Mouse (Mus musculus): ENCODE measurements at regions not wholly inside any gene's neighbourhood (a gene's known extent, or its start where the extent isn't known, plus 50 kb on each side); places are given as distances from the start of the nearest gene placed in this dataset.

DNA sequence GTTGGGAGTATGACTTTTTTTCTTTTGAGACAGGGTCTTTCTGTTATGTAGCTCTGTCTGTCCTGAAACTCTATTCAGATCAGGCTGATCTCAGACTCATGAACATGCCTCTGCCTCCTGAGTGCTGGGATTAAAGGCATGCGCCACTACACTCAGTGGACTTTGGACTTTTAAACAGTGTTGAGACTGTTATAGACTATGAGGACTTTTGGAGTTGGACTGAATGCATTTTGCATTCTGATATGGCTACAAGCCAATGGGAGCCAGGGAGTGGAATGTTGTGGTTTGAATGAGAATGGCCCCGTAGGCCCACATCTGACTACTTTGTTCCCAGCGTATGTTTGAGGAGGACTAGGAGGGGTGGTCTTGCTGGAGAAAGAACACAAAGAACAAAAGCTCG lies 165.4 kb downstream of the Sec23ip start:
- ATAC-seq (replicated peaks), result no peak
- Histone ChIP-seq H3K27ac (replicated peaks) (no peak overlapping the region), H3K4me3 (no peak overlapping the region), H3K36me3 (no peaks in the 10 kb centered on the region), H3K4me2 (replicated peaks) (no peak overlapping the region), H3K27me3 (no peaks in the 10 kb centered on the region), H3K9ac (replicated peaks) (no peak overlapping the region), H3K9me3 (no peaks in the 10 kb centered on the region), H3K4me1 (no peaks in the 10 kb centered on the region)
- 70% methylated on average over 4 of the region's 4 CpGs for whole genome bisulfite sequencing

DNA sequence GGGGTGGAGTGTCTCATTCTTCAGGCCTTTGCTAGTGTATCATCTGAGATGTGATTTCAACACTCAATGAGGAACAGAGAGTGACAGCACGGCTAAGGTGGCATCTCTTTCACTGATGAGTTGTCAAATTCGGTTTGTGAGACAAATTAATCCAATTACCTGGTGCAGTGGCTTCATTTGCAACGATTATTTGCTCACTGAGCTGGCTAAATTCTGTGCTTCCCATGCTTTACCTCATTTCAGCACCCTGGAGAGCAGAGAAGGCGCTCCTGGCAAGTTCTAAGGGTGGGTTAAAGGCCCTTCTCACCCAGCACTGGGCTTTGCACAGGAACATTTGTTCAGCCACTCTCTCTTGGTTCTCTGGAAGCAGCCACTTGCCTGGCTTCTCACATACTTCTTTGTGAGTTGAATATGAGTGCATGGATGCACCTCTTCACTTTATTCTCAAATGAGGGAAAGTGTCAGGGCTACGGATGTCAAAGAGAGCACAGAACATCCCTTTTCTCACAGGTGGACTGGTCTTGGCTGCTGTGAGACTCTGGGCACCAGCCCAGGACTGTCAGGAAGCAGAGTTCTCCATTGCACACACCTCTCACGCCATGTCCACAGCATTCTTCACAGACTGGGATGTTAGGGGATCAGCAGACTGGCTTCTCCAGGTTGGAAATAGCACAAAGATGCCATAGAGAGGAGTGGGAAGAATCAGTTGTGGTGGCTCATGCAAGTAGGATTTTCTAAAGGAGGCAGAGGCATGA lies 193.4 kb downstream of the Sec23ip start:
- Histone ChIP-seq H3K9ac (replicated peaks) (no peak overlapping the region), H3K9me3 (no peaks in the 10 kb centered on the region), H3K27ac (replicated peaks) (no peak overlapping the region), H3K27me3 (no peaks in the 10 kb centered on the region), H3K4me3 (no peak overlapping the region), H3K4me1 (no peaks in the 10 kb centered on the region), H3K36me3 (no peaks in the 10 kb centered on the region), H3K4me2 (replicated peaks) (no peak overlapping the region)
- 34% methylated on average over 6 of the region's 6 CpGs for WGBS
- ATAC-seq (replicated peaks), result no peak

DNA sequence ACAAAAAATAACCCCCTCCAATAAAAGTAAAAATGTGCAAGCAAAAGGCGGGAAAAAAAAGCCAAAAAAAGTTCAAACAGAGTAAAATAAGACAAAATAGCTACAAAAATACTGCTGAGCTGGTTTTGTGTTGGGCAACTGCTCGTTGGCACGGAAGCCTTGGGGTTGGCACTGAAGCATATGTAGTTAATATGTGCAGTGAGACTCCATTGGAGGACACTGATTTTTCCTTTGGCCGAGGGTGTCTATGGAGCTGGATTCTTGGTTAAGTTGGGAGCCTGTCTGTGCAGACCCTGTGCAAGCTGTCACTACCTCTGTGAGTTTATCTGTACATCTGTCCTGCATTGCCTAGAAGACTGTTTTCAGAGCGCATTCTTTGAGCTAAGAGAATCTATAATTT lies 215.8 kb downstream of the Sec23ip start:
- no peak overlapping the region for H3K9ac ChIP-seq (replicated peaks)
- ATAC-seq (replicated peaks), result no peak
- H3K27ac ChIP-seq (replicated peaks), result no peak overlapping the region
- H3K27me3 ChIP-seq, result no peaks in the 10 kb centered on the region
- H3K4me2 ChIP-seq (replicated peaks), result no peak overlapping the region
- peaks cover 4% of the 10 kb centered on the region; the same call in 1 of the 2 replicates for H3K4me1 ChIP-seq
- 74% methylated on average over 5 of the region's 5 CpGs for WGBS
- no peak overlapping the region for H3K4me3 ChIP-seq
- no peaks in the 10 kb centered on the region for H3K36me3 ChIP-seq
- H3K9me3 ChIP-seq, result no peaks in the 10 kb centered on the region

DNA sequence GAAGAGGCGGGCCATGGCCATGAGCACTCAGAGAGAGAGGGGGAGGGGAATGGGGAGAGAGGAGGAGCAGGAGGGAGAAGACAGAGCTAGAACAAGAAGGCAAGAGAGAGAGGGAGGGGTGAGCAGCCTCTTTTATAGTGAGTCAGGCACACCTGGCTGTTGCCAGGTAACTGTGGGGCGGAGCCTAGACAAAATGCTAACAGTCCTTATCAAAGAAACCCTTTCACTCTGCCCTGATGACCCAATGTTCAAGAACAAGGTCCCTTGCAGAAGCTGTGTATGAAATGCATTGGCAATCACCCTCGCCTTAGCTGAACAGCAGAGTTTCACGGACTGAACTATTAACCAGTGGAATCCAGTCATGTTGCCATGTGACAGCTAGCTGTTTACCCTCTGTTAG lies 235.2 kb downstream of the Sec23ip start:
- no peak for ATAC-seq (replicated peaks)
- no peaks in the 10 kb centered on the region for H3K27me3 ChIP-seq
- 75% methylated on average over 4 of the region's 4 CpGs for WGBS

DNA sequence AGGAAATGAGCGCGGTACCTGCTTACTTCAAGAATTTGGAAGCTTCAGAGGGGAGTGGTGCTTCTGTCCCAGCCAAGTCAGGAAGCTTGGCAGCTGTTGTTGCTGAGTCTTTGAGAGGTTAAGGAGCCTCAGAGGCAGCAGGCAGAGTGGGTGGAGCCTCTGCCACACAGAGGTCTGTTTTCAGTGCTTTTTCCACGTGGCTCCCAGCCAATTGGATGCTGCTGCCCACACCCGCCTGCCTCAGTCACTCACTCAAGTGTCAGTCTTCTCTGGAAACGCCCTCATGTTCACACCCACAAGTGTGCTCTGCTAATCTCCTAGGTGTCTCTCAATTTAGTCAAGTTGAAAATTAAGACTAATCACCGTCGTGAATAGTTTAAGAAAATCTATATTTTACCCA lies 236.1 kb downstream of the Sec23ip start:
- Histone ChIP-seq H3K27ac (replicated peaks) (no peak overlapping the region), H3K9me3 (no peaks in the 10 kb centered on the region), H3K36me3 (no peaks in the 10 kb centered on the region), H3K9ac (replicated peaks) (no peak overlapping the region), H3K4me1 (no peaks in the 10 kb centered on the region), H3K4me2 (replicated peaks) (no peak overlapping the region), H3K4me3 (no peak overlapping the region), H3K27me3 (no peaks in the 10 kb centered on the region)
- 33% methylated on average over 7 of the region's 7 CpGs for WGBS
- ATAC-seq (replicated peaks), result no peak

More for the DNA sequence above, 235.2 kb downstream of the Sec23ip start:
- no peak overlapping the region for H3K4me2 ChIP-seq (replicated peaks)
- no peaks in the 10 kb centered on the region for H3K36me3 ChIP-seq
- H3K9me3 ChIP-seq, result no peaks in the 10 kb centered on the region
- H3K4me1 ChIP-seq, result no peaks in the 10 kb centered on the region
- no peak overlapping the region for H3K4me3 ChIP-seq
- no peak overlapping the region for H3K9ac ChIP-seq (replicated peaks)
- no peak overlapping the region for H3K27ac ChIP-seq (replicated peaks)

DNA sequence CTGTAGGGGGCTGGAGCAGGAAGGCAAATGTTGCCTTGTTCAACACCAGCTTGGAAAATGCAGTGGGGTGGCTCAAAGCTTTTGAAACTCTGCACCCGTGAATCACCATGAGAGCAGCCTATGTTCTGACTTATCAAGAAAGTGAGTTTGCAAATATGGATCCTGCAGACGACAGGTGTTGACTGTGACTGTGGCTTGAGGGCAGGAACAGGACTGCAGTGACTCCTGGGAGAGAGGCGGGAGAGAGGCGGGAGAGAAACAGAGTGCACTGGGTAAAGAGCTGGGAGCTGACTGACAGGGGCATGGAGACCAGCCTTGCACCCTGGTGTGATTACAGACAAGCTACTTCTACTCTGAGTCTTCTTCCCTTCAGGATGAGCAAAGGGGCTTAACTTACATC lies 254.0 kb downstream of the Sec23ip start:
- Histone ChIP-seq H3K4me3 (no peak overlapping the region), H3K9ac (replicated peaks) (no peak overlapping the region), H3K9me3 (no peaks in the 10 kb centered on the region), H3K4me1 (no peaks in the 10 kb centered on the region), H3K36me3 (no peaks in the 10 kb centered on the region), H3K27me3 (no peaks in the 10 kb centered on the region), H3K27ac (replicated peaks) (no peak overlapping the region), H3K4me2 (replicated peaks) (no peak overlapping the region)
- 83% methylated on average over 4 of the region's 4 CpGs for WGBS
- no peak for ATAC-seq (replicated peaks)

DNA sequence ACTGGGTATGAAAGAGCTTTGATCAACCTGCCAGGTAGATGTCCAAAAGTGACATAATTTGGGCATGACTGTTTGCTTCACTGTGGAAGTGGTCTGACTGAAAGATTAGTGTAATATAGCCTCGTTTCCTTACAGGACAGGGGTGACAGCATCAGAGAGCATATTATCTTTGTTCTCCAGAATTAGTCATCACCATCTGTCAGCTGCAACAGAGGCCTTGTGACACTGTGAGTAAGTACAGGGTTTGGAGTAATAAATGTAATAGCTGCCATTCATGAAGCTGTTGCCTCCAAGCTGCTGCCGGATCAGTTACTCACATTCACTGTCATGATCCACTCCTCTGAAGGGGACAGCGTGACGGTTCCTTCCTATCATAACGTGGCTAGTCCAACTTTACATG lies 254.4 kb upstream of the Plpp4 start:
- no peak overlapping the region for H3K4me3 ChIP-seq
- ATAC-seq (replicated peaks), result no peak
- no peaks in the 10 kb centered on the region for H3K4me1 ChIP-seq
- H3K4me2 ChIP-seq (replicated peaks), result no peak overlapping the region
- H3K9me3 ChIP-seq, result no peaks in the 10 kb centered on the region
- 75% methylated on average over 5 of the region's 5 CpGs for WGBS
- no peak overlapping the region for H3K27ac ChIP-seq (replicated peaks)
- no peaks in the 10 kb centered on the region for H3K27me3 ChIP-seq
- no peak overlapping the region for H3K9ac ChIP-seq (replicated peaks)
- H3K36me3 ChIP-seq, result no peaks in the 10 kb centered on the region

DNA sequence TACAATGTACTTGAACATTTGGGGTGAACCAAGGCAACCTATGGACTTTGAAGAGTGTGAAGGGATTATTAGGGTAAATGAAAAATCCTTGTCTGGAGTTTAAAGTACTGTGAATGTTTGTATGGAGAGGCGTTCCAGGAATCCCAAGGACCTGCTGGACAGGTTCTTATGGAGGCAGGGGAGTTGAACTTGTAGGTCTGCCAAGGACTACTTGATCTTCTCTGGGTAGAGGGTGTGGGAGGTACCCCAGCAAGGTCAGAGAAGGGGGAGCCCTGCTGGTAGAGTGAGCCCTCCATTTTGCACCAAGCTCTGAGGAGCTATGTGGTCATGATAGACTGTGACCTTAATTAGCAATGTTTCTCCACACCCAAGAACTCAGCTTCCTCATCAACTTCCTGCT lies 253.7 kb upstream of the Plpp4 start:
- Histone ChIP-seq H3K9ac (replicated peaks) (no peak overlapping the region), H3K27me3 (no peaks in the 10 kb centered on the region), H3K27ac (replicated peaks) (no peak overlapping the region), H3K4me2 (replicated peaks) (no peak overlapping the region), H3K36me3 (no peaks in the 10 kb centered on the region), H3K4me3 (no peak overlapping the region), H3K9me3 (no peaks in the 10 kb centered on the region), H3K4me1 (no peaks in the 10 kb centered on the region)
- no peak for ATAC-seq (replicated peaks)
- WGBS, result 79% methylated on average over 1 of the region's 1 CpGs

DNA sequence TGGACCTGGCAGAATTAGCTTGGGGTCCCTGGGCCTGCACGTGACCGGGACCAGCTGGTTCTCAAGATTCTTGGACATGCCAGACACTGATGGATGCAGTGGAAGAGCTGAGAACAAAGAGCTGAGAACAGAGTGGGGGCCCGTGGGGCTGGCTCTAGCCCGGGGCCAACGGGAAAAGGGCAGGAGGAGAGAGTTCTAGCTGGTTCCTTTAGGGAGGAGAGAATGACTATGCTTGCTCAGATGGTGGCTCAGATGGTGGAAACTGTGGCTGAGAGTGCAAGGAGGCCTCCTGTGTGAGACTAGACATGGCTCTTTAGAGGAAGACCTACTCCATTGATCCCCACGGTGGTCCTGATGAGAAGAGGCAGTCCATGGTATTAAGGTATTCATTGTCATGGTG lies 240.5 kb upstream of the Plpp4 start:
- Histone ChIP-seq H3K4me1 (no peaks in the 10 kb centered on the region), H3K4me3 (no peak overlapping the region), H3K9me3 (no peaks in the 10 kb centered on the region), H3K27me3 (no peaks in the 10 kb centered on the region), H3K9ac (replicated peaks) (no peak overlapping the region), H3K36me3 (no peaks in the 10 kb centered on the region), H3K27ac (replicated peaks) (no peak overlapping the region), H3K4me2 (replicated peaks) (no peak overlapping the region)
- ATAC-seq (replicated peaks), result no peak
- WGBS, result 83% methylated on average over 6 of the region's 6 CpGs

DNA sequence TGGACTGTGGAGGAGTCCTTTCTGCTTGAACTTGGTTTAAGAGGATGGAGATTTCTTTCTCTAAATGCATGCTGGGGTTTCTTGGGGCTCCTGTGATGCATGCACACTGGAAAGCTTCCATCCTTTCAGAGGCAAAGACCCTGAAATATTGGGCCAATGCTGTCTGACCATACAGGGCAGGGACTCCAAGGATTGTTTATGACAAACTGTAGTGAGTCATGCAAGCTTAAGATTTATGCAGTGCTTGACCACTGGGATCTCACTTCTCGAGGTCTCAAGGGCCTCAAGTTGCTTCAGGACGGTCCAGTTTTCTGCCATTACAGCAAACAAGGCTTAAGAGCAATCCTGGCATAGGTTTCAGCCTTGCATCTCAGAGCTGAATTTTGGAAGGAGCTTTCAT lies 229.7 kb upstream of the Plpp4 start:
- WGBS, result 78% methylated on average over 2 of the region's 2 CpGs
- no peak overlapping the region for H3K4me3 ChIP-seq
- H3K9me3 ChIP-seq, result no peaks in the 10 kb centered on the region
- H3K4me1 ChIP-seq, result no peaks in the 10 kb centered on the region
- ATAC-seq (replicated peaks), result no peak
- H3K4me2 ChIP-seq (replicated peaks), result no peak overlapping the region
- no peaks in the 10 kb centered on the region for H3K36me3 ChIP-seq
- no peak overlapping the region for H3K27ac ChIP-seq (replicated peaks)
- no peak overlapping the region for H3K9ac ChIP-seq (replicated peaks)
- H3K27me3 ChIP-seq, result no peaks in the 10 kb centered on the region

DNA sequence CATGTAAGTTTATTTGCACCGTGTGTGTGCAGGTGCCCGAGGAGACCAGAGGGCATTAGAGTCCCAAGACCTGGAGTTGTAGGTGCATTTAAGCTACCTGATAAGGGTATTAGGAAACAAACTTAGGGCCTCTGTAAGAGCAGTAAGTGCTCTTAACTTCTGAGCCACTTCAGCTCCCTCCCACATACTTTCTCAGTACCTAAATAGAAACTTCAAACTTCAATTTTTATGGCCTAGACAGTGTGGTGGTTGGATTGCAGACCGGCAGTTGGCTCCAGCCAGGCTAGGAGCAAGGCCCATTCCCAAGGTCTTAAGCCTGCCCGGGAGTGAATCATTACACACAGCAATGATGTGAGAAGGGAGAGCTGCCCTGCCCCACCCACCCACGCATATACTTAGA lies 208.8 kb upstream of the Plpp4 start:
- ATAC-seq (replicated peaks), result no peak
- Histone ChIP-seq H3K4me3 (no peak overlapping the region), H3K36me3 (no peaks in the 10 kb centered on the region), H3K27me3 (no peaks in the 10 kb centered on the region), H3K4me1 (no peaks in the 10 kb centered on the region), H3K27ac (replicated peaks) (no peak overlapping the region), H3K9ac (replicated peaks) (no peak overlapping the region), H3K4me2 (replicated peaks) (no peak overlapping the region), H3K9me3 (no peaks in the 10 kb centered on the region)
- 83% methylated on average over 5 of the region's 5 CpGs for WGBS

DNA sequence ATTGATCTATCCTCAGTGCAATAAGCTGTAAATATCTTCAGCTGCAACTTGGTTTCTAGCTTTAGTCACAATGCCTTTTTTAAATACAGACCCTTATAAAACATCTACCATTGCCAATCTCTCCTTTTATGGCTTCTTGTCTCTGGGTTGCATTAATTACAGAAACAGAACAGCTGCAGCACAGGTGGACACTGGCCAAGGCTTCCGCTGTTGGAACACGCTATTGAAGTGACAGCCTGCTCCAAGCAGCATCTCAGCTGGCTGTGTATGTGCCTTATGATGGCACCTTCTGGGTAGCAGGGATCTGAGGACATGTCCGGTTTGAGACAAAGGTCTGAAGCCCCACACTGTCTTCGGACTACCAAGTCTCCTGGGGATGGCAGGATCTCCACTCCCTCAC lies 207.1 kb upstream of the Plpp4 start:
- Histone ChIP-seq H3K9ac (replicated peaks) (no peak overlapping the region), H3K27me3 (no peaks in the 10 kb centered on the region), H3K4me2 (replicated peaks) (no peak overlapping the region), H3K4me1 (no peaks in the 10 kb centered on the region), H3K36me3 (no peaks in the 10 kb centered on the region), H3K9me3 (no peaks in the 10 kb centered on the region), H3K27ac (replicated peaks) (no peak overlapping the region), H3K4me3 (no peak overlapping the region)
- 69% methylated on average over 4 of the region's 4 CpGs for WGBS
- ATAC-seq (replicated peaks), result no peak

DNA sequence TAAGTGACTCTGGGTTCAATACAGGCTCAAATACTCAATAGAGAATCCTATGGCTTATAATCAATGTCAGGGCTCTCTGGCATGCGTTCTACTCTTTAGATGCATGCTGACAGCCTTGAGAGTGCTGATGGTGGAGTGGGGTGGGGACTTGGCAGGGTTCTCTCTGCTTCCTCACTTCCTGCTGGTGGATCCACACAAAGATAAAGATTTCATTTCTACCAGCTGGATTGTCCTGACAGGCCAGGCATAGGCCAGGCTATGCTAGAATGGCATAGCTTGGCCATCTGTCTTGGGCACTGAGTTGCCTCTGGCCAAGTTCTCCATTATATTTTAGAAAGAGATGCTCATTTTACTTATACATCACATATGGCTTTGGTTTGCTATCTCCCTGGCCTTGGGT lies 206.2 kb upstream of the Plpp4 start:
- Histone ChIP-seq H3K4me3 (no peak overlapping the region), H3K9me3 (no peaks in the 10 kb centered on the region), H3K9ac (replicated peaks) (no peak overlapping the region), H3K27me3 (no peaks in the 10 kb centered on the region), H3K4me2 (replicated peaks) (no peak overlapping the region), H3K36me3 (no peaks in the 10 kb centered on the region), H3K4me1 (no peaks in the 10 kb centered on the region), H3K27ac (replicated peaks) (no peak overlapping the region)
- no peak for ATAC-seq (replicated peaks)
- 53% methylated on average over 1 of the region's 1 CpGs for WGBS
